Mouse (Mus musculus): ENCODE measurements around the gene Cobll1.

The Cobll1 gene

DNA sequence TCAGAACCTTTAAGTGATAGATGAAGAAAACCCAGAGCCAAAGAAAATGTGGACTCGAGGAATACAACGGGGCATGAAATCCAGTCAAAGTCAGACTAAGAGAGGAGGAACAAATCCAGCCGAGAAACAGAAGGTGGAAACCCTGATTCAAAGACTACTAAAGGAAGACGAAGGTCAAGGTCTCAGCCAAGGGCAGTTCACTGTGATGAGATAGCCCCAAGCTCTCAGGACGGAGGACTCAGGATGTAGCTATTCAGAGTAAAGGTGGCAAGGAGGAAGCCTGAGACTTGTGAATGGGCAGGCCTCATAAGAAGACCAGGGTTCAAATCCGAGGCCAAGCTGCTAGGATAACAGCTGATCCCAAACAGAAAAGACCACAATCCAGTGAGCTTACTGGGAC is 90.3 kb downstream of the Cobll1 start:
- no peak for DNase-seq (ENCODE audit: low read depth, low spot score)

- DNase-seq (ENCODE audit: low read depth, low spot score): no peak
These were observed 91.8 kb downstream of the Cobll1 start for GRCm38 (mm10) chr2:65147431-65147830.

DNA sequence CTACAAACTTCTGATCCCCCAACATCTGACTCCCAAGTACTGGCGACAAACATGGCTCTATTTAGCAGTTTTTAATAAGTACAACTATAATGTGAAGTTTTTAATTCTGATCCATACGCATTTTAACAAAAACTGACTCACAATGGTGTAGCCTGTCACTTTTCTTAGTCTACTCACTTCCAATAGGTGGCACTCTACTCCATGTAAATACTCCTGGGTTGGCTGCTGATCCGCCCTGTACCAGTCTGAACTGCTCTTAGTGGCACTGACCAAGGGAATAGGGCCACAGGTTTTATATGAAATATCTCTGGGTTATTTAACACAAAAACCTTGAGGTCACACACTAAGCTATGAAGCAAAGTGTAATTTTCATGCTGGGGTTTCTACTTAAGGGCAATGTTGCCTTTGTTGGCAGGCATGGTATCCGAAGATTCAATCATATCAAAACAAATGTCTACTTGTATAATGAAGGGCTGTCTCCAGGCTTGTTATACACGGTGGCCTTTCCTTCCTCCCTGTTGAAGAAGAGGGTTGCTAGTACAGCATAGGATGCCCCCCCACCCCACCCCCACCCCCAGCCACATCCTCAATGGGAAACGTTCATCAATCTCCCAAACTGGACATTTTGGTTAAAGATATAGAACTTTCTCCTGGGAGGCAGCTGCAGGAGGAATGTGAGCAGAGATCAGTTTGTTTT is 93.6 kb downstream of the Cobll1 start:
- no peak for DNase-seq (ENCODE audit: low read depth, low spot score)

DNA sequence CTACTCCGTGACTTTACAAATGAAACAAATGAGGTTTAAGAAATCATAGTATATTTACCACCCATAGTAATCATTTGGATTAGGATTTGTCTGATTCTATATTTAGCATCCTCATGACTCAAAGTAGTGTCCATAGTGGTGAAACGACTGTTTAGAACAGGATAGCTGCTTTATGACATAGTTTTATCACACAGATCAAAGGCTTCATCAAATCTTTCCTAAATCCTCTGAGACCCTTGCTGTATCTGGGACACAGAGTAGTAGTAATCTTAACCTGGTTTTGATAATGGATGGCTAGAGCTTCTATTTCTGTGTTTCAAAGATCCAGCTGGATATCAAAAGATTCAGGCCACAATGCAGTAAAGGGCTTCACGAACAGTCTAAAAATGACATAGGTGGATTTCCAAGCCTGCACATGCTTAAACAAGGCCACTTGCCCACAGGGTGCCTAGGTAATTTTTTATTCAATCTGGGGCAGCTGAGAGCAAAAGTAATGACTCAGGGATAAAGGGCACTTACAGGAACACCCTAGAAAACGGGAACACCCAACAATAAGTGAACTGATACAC is 98.0 kb downstream of the Cobll1 start:
- DNase-seq (ENCODE audit: low read depth, low spot score): no peak

GRCm38 (mm10) chr2:65140330-65140922 is 98.8 kb downstream of the Cobll1 start:
- DNase-seq (ENCODE audit: low read depth, low spot score): no peak

DNA sequence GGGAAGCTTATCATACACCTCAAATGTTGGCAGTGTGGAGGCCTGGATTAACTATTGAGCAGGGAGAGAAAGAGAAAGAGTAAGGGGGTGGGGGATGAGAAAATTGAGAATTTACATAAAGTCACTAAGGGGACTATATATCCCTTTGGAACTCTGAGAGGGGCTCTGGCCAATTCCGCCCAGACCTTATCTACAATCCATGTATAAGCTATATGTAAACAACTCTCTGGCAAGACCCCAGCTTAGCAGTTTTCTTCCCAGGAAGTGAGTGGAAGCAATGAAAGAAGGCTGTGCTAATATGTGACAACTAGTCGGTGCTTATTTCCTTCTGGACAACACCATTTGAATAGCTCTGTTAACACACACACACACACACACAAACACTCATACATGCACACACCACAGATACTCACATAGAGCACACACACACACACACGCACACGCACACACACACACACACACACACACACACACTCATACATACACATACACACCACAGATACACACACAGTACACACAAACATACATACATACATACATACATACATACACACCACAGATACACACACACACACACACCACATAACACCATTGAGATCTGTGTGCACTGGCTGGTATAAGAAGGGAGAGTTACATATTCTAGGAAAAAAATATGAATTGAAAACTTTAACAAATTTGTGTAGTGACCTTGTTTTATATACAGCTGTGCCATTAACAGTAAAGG is 99.4 kb downstream of the Cobll1 start:
- no peak for DNase-seq (ENCODE audit: low read depth, low spot score)

DNA sequence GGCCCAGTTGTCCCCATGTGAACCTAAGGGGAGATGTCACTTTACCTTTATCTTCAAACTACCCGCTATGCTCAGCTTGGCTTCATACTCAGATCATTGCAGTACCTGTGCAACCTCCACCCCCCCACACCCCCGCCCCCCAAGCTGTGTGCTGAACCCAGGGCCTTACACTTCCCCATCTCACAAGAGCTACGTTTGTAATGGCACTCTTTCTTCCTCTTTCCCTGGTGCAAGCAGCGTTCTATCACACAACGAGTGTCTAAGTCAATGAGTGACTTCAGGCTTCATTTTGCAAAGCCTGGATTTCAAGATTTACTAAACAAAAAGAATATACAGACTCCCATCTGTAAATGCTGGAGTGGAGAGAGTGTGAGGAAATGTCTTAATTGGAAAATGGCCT is 100.2 kb downstream of the Cobll1 start:
- no peak for DNase-seq (ENCODE audit: low read depth, low spot score)

GRCm38 (mm10) chr2:65126141-65126783 is 112.9 kb downstream of the Cobll1 start:
- DNase-seq (ENCODE audit: low read depth, low spot score): no peak

- DNase-seq (ENCODE audit: low read depth, low spot score): no peak
These were observed 115.5 kb downstream of the Cobll1 start for GRCm38 (mm10) chr2:65123702-65124101.

DNA sequence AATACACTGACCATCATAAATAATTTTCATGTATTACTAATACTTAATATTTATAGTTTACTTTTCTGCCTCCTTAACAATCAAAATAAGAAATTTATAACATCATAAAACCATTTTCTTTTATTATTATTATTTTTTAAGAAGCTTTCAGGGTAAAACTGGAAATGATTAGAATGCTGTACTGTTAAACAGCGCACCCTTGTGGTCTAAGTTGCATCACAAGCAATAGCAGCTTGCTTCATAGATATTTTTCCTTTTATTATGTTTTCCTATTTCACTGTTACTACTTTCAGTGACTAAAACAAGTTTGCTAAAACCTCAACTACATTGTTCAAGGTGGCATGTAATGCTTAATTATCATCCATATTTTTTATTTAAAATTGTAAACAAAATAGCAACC is 117.8 kb downstream of the Cobll1 start:
- no peak for DNase-seq (ENCODE audit: low read depth, low spot score)

GRCm38 (mm10) chr2:65121012-65121411 is 118.2 kb downstream of the Cobll1 start:
- DNase-seq (ENCODE audit: low read depth, low spot score): no peak

DNA sequence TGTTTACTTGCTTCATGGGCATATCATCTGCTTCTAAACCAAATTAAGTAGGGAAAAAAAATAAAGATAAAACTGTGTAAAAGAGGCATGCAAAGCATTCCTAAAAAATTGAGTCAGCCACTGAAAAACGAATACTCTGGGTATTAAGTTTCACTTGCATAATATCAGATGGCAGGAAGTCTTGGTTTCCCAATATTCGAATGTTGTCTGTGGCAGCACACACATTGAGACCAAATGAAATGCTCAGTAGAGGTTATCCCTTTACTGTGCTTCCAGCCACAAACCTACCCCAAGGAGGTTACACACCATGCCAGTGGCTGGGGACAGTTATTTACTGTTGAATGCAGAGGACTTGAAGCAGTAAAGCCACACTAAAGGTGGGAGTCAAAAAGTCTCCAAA is 119.1 kb downstream of the Cobll1 start:
- no peak for DNase-seq (ENCODE audit: low read depth, low spot score)

DNA sequence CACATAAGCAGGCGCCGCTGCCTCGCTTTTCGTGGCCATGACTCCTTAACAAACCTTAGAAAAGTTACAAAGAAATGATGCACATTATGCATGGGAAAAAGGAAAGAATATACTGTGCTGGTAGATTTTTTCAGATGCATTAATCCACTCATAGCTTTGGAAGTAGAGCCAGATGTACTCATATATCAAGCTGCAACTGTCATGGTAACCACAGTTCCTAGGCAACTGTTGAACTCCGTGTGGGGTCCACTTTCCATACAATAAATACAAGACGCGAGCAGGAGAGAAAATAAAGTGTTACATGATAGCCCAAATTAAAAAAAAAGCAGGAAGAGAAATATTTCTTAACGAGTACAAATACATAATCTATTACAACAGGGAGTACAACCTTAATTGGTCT is 119.5 kb downstream of the Cobll1 start:
- no peak for DNase-seq (ENCODE audit: low read depth, low spot score)

DNA sequence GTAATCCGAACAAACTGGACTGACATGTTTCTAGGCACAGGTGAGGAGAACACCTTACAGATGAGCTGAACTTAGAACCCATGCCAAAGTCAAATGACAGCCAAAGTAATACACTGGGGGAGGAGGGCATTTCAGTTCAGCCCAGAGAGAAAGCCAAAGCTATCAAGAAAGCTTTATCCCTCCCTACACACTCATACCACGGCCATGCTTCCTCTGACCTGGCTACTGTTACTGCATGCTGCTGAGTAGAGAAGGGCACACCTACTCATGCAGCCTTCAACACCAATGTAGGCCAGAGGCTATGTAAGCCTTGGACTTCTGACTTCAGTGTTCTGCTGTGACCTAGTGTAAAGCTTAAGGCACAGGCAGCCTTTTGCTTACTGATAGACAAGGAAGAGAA is 120.1 kb downstream of the Cobll1 start:
- DNase-seq (ENCODE audit: low read depth, low spot score): no peak

- DNase-seq (ENCODE audit: low read depth, low spot score): no peak
These were observed 121.3 kb downstream of the Cobll1 start for GRCm38 (mm10) chr2:65117859-65118258.

GRCm38 (mm10) chr2:65116428-65117125 is 122.6 kb downstream of the Cobll1 start:
- DNase-seq (ENCODE audit: low read depth, low spot score): no peak

- DNase-seq (ENCODE audit: low read depth, low spot score): no peak
These were observed 126.0 kb downstream of the Cobll1 start for GRCm38 (mm10) chr2:65113191-65113590.

DNA sequence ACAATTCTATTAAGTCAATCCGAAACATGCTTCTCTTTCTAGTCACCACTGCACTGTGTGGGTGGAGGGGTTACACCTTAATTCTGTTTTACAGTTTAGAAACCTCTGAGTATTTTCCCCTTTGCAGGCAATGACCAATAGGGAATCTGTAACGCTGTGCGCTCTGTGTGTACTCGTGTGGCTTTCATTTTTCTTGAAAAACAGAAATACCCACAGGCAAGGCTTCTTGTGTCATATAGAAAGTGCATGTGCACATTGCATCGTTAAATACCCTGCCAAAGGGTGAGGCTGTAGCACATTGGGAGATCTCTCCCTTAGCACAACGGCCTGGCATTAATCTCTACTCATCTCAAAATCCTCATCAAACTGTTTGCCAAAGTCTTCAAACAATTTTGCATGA is 134.6 kb downstream of the Cobll1 start:
- no peak for DNase-seq (ENCODE audit: low read depth, low spot score)

GRCm38 (mm10) chr2:65103801-65104200 is 135.4 kb downstream of the Cobll1 start:
- DNase-seq (ENCODE audit: low read depth, low spot score): no peak

DNA sequence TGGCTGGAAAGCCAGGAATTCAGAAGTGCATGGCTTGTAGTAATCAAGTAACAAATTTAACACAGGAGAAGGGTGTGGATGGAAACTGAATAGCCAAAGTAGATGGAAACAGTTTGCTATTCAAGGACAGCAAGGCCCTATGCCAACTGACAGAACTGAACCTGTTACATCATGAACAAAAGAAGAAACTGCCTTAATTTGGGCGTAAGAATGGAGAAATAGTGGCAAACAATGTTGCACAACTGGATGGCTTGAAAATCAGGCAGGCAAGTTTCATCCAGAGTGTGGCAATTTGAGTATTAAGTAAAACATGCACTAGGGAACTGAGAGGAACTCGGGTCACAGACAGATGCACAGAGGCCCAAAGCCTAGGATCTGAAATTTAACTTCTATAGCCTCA is 137.8 kb downstream of the Cobll1 start:
- no peak for DNase-seq (ENCODE audit: low read depth, low spot score)

DNA sequence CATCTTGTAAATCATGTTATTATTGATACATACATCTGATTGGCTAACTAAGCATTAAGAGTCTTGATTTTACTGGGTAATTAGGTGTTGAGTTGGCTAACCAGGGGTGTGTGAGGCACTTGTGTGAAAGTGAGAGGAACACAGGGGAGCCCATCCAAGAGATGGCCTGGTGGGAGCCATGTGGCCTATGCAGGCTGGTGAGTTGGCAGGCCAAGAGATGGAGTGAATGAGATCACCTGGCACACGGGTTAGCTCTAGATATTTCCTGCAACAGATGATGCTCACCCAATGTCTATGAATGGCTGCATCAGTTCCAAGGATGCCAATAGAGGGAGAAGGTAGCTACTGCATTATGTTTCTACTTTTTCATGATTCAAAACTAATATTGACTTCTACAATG is 139.2 kb downstream of the Cobll1 start:
- DNase-seq (ENCODE audit: low read depth, low spot score): no peak

DNA sequence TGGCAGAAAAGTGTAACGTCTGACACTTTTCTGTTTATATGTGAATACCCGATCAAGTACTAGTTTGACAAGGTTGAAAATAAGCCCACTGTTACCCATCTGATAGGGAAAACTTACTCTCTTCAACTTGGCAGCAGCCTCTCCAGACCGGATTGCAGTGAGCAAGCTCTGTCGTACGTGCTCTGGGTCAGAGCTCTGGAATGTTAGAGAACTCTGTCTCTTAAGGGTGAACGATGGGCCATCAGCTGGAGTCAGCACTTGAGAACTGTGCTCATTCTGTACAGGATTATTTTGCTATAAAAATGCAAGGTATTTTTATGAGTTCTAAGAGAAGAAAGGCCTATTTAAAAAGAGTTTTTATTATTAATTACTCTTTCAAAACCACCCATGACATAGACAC is 143.6 kb downstream of the Cobll1 start:
- DNase-seq (ENCODE audit: low read depth, low spot score): no peak

Data from WW6 (cell line).